ENCODE assay signal across 19 mouse cellular contexts in genomic region chr16:92988000-92988399, GRCm38 (mm10).
DNase-seq lines count a peak whose midpoint lies in the region; ATAC-seq and TF ChIP-seq lines count a peak whose summit lies in the region.
"Had no signal": no experiment of that assay in that cellular context is flagged by ENCODE, and none has a peak within 500 bp of the region (broad histone marks: within the 10 kb centered on the region; RNA-seq: fewer than 3 reads in every experiment).

No protein-coding gene starts in this region.

- no peaks in the 10 kb centered on the region for H3K27me3 ChIP-seq in heart, postnatal 0 days (ENCODE audit: control insufficient read depth, insufficient read depth, low read length)
- peaks cover 7% of the 10 kb centered on the region for H3K27me3 ChIP-seq in heart, embryonic 11.5 days (ENCODE audit: control insufficient read depth, insufficient read depth, low read length)
- H3K27me3 ChIP-seq in lung, embryonic 14.5 days (ENCODE audit: insufficient read depth, low read length) = no peaks in the 10 kb centered on the region
- no peaks in the 10 kb centered on the region for H3K27me3 ChIP-seq in Patski
- H3K27me3 ChIP-seq: embryonic facial prominence, embryonic 13.5 days; forebrain, embryonic 15.5 days; liver, embryonic 15.5 days; neural tube, embryonic 12.5 days had no signal

- no peaks in the 10 kb centered on the region for H3K36me3 ChIP-seq in heart, postnatal 0 days (replicated peaks; ENCODE audit: control insufficient read depth, insufficient read depth, low read length)
- H3K36me3 ChIP-seq in heart, embryonic 11.5 days (ENCODE audit: control insufficient read depth, insufficient read depth, low read length) = no peaks in the 10 kb centered on the region
- no peaks in the 10 kb centered on the region for H3K36me3 ChIP-seq in lung, embryonic 14.5 days (ENCODE audit: insufficient read depth)
- H3K36me3 ChIP-seq: embryonic facial prominence, embryonic 13.5 days; forebrain, embryonic 15.5 days; heart, embryonic 13.5 days; kidney, embryonic 15.5 days; liver, embryonic 15.5 days; midbrain, embryonic 10.5 days; neural tube, embryonic 12.5 days had no signal

- TF ChIP-seq POLR2A in lung, adult 2 months (IDR thresholded peaks at IDR 0.05; ENCODE audit: borderline replicate concordance, extremely low read depth, low read depth, low read length) = no peak

- CTCF ChIA-PET in Patski (lab: Charles Lee) = interaction anchor here (0.7 to 1.5 kb wide), 2 partner anchors 9 to 468 kb away, joined by 3 to 5 read pairs; no protein-coding TSS in a partner anchor

- H3K4me1 ChIP-seq in heart, postnatal 0 days (ENCODE audit: control insufficient read depth, insufficient read depth) = no peaks in the 10 kb centered on the region
- no peaks in the 10 kb centered on the region for H3K4me1 ChIP-seq in heart, embryonic 11.5 days (ENCODE audit: control insufficient read depth, insufficient read depth, low read length)
- H3K4me1 ChIP-seq in lung, embryonic 14.5 days (ENCODE audit: insufficient read depth) = no peaks in the 10 kb centered on the region
- H3K4me1 ChIP-seq in lung, adult 2 months (ENCODE audit: control insufficient read depth, insufficient read depth, low read length) = no peaks in the 10 kb centered on the region
- H3K4me1 ChIP-seq: heart, embryonic 13.5 days; kidney, embryonic 15.5 days; liver, embryonic 15.5 days had no signal

- TF ChIP-seq EP300 in heart, postnatal 0 days (IDR thresholded peaks at IDR 0.05; ENCODE audit: low read depth) = no peak

- TF ChIP-seq CTCF in heart, postnatal 0 days (IDR thresholded peaks at IDR 0.05; ENCODE audit: low read depth) = peak; percentile 23; the same call in 1 of the 2 replicates
- TF ChIP-seq CTCF in lung, embryonic 14.5 days (IDR thresholded peaks at IDR 0.05; ENCODE audit: low read depth) = peak; percentile 27; the same call in 1 of the 2 replicates
- TF ChIP-seq CTCF in lung, adult 2 months (IDR thresholded peaks at IDR 0.05; ENCODE audit: insufficient read depth, low read length) = no peak
- peak; percentile 6 for TF ChIP-seq CTCF in Patski (IDR thresholded peaks at IDR 0.05)

- H3K4me3 ChIP-seq in heart, postnatal 0 days (ENCODE audit: low read depth, low read length) = no peak overlapping the region
- H3K4me3 ChIP-seq in heart, embryonic 11.5 days (ENCODE audit: low read depth, low read length) = no peak overlapping the region
- no peak overlapping the region for H3K4me3 ChIP-seq in lung, embryonic 14.5 days (ENCODE audit: low read depth, low read length)
- H3K4me3 ChIP-seq in lung, adult 2 months (replicated peaks; ENCODE audit: extremely low read depth, low read depth, low read length) = no peak overlapping the region
- H3K4me3 ChIP-seq: embryonic facial prominence, embryonic 13.5 days; forebrain, embryonic 15.5 days; heart, embryonic 13.5 days; kidney, embryonic 15.5 days; liver, embryonic 15.5 days; midbrain, embryonic 10.5 days; neural tube, embryonic 12.5 days had no signal

- no peak overlapping the region for H3K27ac ChIP-seq in heart, postnatal 0 days (ENCODE audit: low read depth)
- H3K27ac ChIP-seq in heart, embryonic 11.5 days (ENCODE audit: low read depth, low read length) = no peak overlapping the region
- H3K27ac ChIP-seq in lung, embryonic 14.5 days (ENCODE audit: low read depth) = no peak overlapping the region
- H3K27ac ChIP-seq: embryonic facial prominence, embryonic 13.5 days; forebrain, embryonic 15.5 days; heart, embryonic 13.5 days; kidney, embryonic 15.5 days; liver, embryonic 15.5 days; midbrain, embryonic 10.5 days; neural tube, embryonic 12.5 days had no signal

- ATAC-seq in heart, postnatal 0 days (ENCODE audit: insufficient read depth, low read depth) = no peak
- ATAC-seq in heart, embryonic 11.5 days (replicated peaks; ENCODE audit: insufficient number of reproducible peaks, low FRiP score, low TSS enrichment) = no peak
- ATAC-seq in lung, embryonic 14.5 days (ENCODE audit: insufficient read depth) = no peak
- no peak for ATAC-seq in Patski
- ATAC-seq: forebrain, embryonic 15.5 days had no signal

- DNase-seq in heart, postnatal 0 days (ENCODE audit: low spot score) = no peak
- DNase-seq in lung, embryonic 14.5 days = no peak
- DNase-seq in lung, adult 2 months = no peak
- no peak for DNase-seq in Patski (ENCODE audit: low read depth, low spot score)
- peak; percentile 30 for DNase-seq in naive thymus-derived CD4-positive, alpha-beta T cell, adult 2 months (ENCODE audit: low read depth)
- no peak for DNase-seq in testis, postnatal 14 days (ENCODE audit: low spot score)
- no peak for DNase-seq in gastrocnemius, postnatal 25 days
- DNase-seq: adrenal gland, adult 2 months; cerebellum, adult 9-11 months; lung, postnatal 36 days; thymus, postnatal 4 days had no signal

- in situ Hi-C loops in Patski (cut with MboI; ENCODE audit: low pct_unique_long_range_greater_than_20kb) = no loop called here

- H3K4me2 ChIP-seq in heart, postnatal 0 days (ENCODE audit: low read depth, low read length) = no peak overlapping the region
- H3K4me2 ChIP-seq in heart, embryonic 11.5 days = no peak overlapping the region
- H3K4me2 ChIP-seq in lung, embryonic 14.5 days = no peak overlapping the region
- H3K4me2 ChIP-seq: embryonic facial prominence, embryonic 13.5 days; forebrain, embryonic 15.5 days; heart, embryonic 13.5 days; kidney, embryonic 15.5 days; liver, embryonic 15.5 days; neural tube, embryonic 12.5 days had no signal

- POLR2A ChIA-PET in Patski (lab: Charles Lee) = no interaction called here

- no peaks in the 10 kb centered on the region for H3K9me3 ChIP-seq in heart, postnatal 0 days (replicated peaks; ENCODE audit: control insufficient read depth, low read length)
- H3K9me3 ChIP-seq in heart, embryonic 11.5 days (replicated peaks; ENCODE audit: control insufficient read depth, low read length) = no peaks in the 10 kb centered on the region
- no peaks in the 10 kb centered on the region for H3K9me3 ChIP-seq in lung, embryonic 14.5 days (ENCODE audit: low read depth, low read length)
- H3K9me3 ChIP-seq: embryonic facial prominence, embryonic 13.5 days; forebrain, embryonic 15.5 days; heart, embryonic 13.5 days; kidney, embryonic 15.5 days; liver, embryonic 15.5 days; midbrain, embryonic 10.5 days; neural tube, embryonic 12.5 days had no signal

- WGBS in heart, postnatal 0 days = 78% methylated on average over 3 of the region's 3 CpGs
- WGBS in heart, embryonic 11.5 days (ENCODE audit: insufficient replicate concordance) = 87% methylated on average over 3 of the region's 3 CpGs
- 88% methylated on average over 3 of the region's 3 CpGs for WGBS in lung, embryonic 14.5 days
- 93% methylated on average over 3 of the region's 3 CpGs for WGBS in lung, adult 2 months

- H3K9ac ChIP-seq in heart, postnatal 0 days (replicated peaks; ENCODE audit: low read depth, low read length) = no peak overlapping the region
- H3K9ac ChIP-seq in heart, embryonic 11.5 days (ENCODE audit: low read depth, low read length) = no peak overlapping the region
- H3K9ac ChIP-seq in lung, embryonic 14.5 days = no peak overlapping the region
- H3K9ac ChIP-seq: embryonic facial prominence, embryonic 13.5 days; forebrain, embryonic 15.5 days; heart, embryonic 13.5 days; kidney, embryonic 15.5 days; liver, embryonic 15.5 days; neural tube, embryonic 12.5 days had no signal
